ENCODE assay signal across 23 mouse cellular contexts in genomic region chr14:50795261-50795935, GRCm38 (mm10). TPM values are rescaled to one million over a fixed set of nuclear protein-coding genes. Genes with fewer than 3 reads are reported as not detected.
"Had no signal": no experiment of that assay in that cellular context is flagged by ENCODE, and none has a peak within 500 bp of the region (broad histone marks: within the 10 kb centered on the region; RNA-seq: fewer than 3 reads in every experiment).

No protein-coding gene starts in this region.

- H3K9me3 ChIP-seq: limb, embryonic 13.5 days; megakaryocyte, embryonic 14.5 days; midbrain, embryonic 15.5 days; neural tube, embryonic 12.5 days had no signal

- H3K27ac ChIP-seq: kidney, postnatal 0 days; limb, embryonic 13.5 days; macrophage; midbrain, embryonic 15.5 days; neural tube, embryonic 12.5 days; stomach, postnatal 0 days had no signal

- ATAC-seq: midbrain, embryonic 15.5 days had no signal

- DNase-seq: kidney, adult 9 months; kidney, postnatal 36 days; layer of hippocampus, adult 9-11 months; layer of hippocampus, postnatal 36 days; left cerebral cortex, postnatal 4 days; lung, embryonic 14.5 days; lung, postnatal 14 days; thymus, postnatal 36 days had no signal

- H3K4me3 ChIP-seq: limb, embryonic 13.5 days; megakaryocyte, embryonic 14.5 days; midbrain, embryonic 15.5 days; neural tube, embryonic 12.5 days had no signal

- H3K4me1 ChIP-seq: neural tube, embryonic 12.5 days had no signal

- H3K9ac ChIP-seq: limb, embryonic 13.5 days; lung, embryonic 14.5 days; midbrain, embryonic 15.5 days; neural tube, embryonic 12.5 days had no signal

- H3K4me2 ChIP-seq: limb, embryonic 13.5 days; lung, embryonic 14.5 days; midbrain, embryonic 11.5 days; midbrain, embryonic 15.5 days; neural tube, embryonic 12.5 days had no signal

- H3K36me3 ChIP-seq: limb, embryonic 13.5 days; midbrain, embryonic 15.5 days; neural tube, embryonic 12.5 days had no signal

- H3K27me3 ChIP-seq: limb, embryonic 13.5 days; megakaryocyte, embryonic 14.5 days; midbrain, embryonic 15.5 days; neural tube, embryonic 12.5 days had no signal

RNA-seq across cellular contexts. Expression of gene Ccnb1ip1, which starts 12.1 kb away (rescaled TPM):
- total RNA-seq: layer of hippocampus, adult 18-20 months; layer of hippocampus, postnatal 36 days; monocyte, adult 5-6 weeks; neutrophil, adult 5-6 weeks had no signal
- polyA plus RNA-seq: kidney, postnatal 0 days; limb, embryonic 13.5 days; liver, adult 2 months; liver, embryonic 16.5 days; lung, embryonic 14.5 days; macrophage; midbrain, embryonic 11.5 days; midbrain, embryonic 15.5 days; neural tube, embryonic 12.5 days; stomach, postnatal 0 days; thymus, postnatal 0 days had no signal

RNA-seq across cellular contexts. Expression of gene Olfr749, which starts 50.5 kb away (rescaled TPM):
- total RNA-seq: layer of hippocampus, adult 18-20 months; layer of hippocampus, postnatal 36 days; left cerebral cortex, adult 8-10 months; left cerebral cortex, postnatal 4 days; liver, adult 2 months; monocyte, adult 5-6 weeks; neutrophil, adult 5-6 weeks had no signal
- polyA plus RNA-seq: kidney, postnatal 0 days; limb, embryonic 13.5 days; liver, adult 2 months; liver, embryonic 16.5 days; lung, embryonic 14.5 days; macrophage; midbrain, embryonic 11.5 days; midbrain, embryonic 15.5 days; neural tube, embryonic 12.5 days; stomach, postnatal 0 days; thymus, postnatal 0 days had no signal
